Mouse (Mus musculus) hindbrain, embryonic 15.5 days (tissue): ENCODE measurements around the gene Upf2. TPM values are rescaled to one million over a fixed set of nuclear protein-coding genes. Genes with fewer than 3 reads are reported as not detected.

Experiments
- ATAC-seq: fragments of 200-750 bp; cut with Nextera tagmentation; 2 replicates; pipeline ENCODE4 v1.8.0; 2017; ENCODE audit warnings: low read depth, moderate number of reproducible peaks, moderate TSS enrichment; ENCODE audit not compliant: low FRiP score
- H3K27ac ChIP-seq: fragments of 300-500 bp; sonication (generic); replicated peaks from 2 replicates; pipeline ENCODE4 v1.5.1; 2015; ENCODE audit warnings: mild to moderate bottlenecking, inconsistent platforms
- H3K27me3 ChIP-seq: fragments of 300-500 bp; sonication (generic); 2 replicates; pipeline ENCODE4 v1.6.1; 2015; ENCODE audit warnings: control low read depth, inconsistent platforms
- H3K36me3 ChIP-seq: fragments of 300-500 bp; sonication (generic); 2 replicates; pipeline ENCODE4 v1.6.1; 2015; ENCODE audit warnings: control low read depth, inconsistent platforms
- H3K4me1 ChIP-seq: fragments of 300-500 bp; sonication (generic); replicated peaks from 2 replicates; pipeline ENCODE4 v1.6.1; 2015; ENCODE audit warnings: control low read depth, inconsistent platforms
- H3K4me2 ChIP-seq: fragments of 300-500 bp; sonication (generic); 2 replicates; pipeline ENCODE4 v1.6.1; 2015; ENCODE audit warnings: moderate library complexity, mild to moderate bottlenecking, inconsistent platforms
- H3K4me3 ChIP-seq: fragments of 300-500 bp; sonication (generic); 2 replicates; pipeline ENCODE4 v1.5.1; 2015; ENCODE audit warnings: mild to moderate bottlenecking, inconsistent platforms
- H3K9ac ChIP-seq: fragments of 300-500 bp; sonication (generic); 2 replicates; pipeline ENCODE4 v1.6.1; 2015; ENCODE audit warnings: inconsistent platforms
- H3K9me3 ChIP-seq: fragments of 300-500 bp; sonication (generic); 2 replicates; pipeline ENCODE4 v1.6.1; 2016; ENCODE audit warnings: control low read depth, inconsistent platforms
- WGBS: fragments of 180-500 bp; shearing (Covaris S2); methylation state at CpG from one replicate; pipeline ENCODE4 v1.1.7; 2015; 5-methylcytosine and 5-hydroxymethylcytosine counted together
- polyA plus RNA-seq: library from polyadenylated mRNA; unstranded; fragments of >200 nt; fragmentation: Nextera tagmentation; extraction: Ambion mirVana; gene quantifications from 2 replicates; pipeline ENCODE4 v1.2.1, GENCODE M21; 2015

Gene Upf2
- polyA plus RNA-seq, 1 experiment from 2014 or later: 6.9 TPM

GRCm38 (mm10) chr2:6100755-6101154 is 149.5 kb downstream of the Upf2 start:
- peak overlapping the region; percentile 43 for H3K9ac ChIP-seq
- WGBS: 36% methylated on average over 20 of the region's 20 CpGs
- peak overlapping the region; percentile 45 for H3K4me3 ChIP-seq
- no peak overlapping the region for H3K27ac ChIP-seq
- H3K27me3 ChIP-seq: peaks cover 7% of the 10 kb centered on the region; the same call in 1 of the 2 replicates
- peaks cover 13% of the 10 kb centered on the region for H3K4me1 ChIP-seq
- peak; percentile 66 for ATAC-seq
- H3K36me3 ChIP-seq: no peaks in the 10 kb centered on the region
- peak overlapping the region; percentile 96 for H3K4me2 ChIP-seq
- H3K9me3 ChIP-seq: no peaks in the 10 kb centered on the region

GRCm38 (mm10) chr2:6105437-6105836 is 154.2 kb downstream of the Upf2 start:
- Histone ChIP-seq H3K27me3 (no peaks in the 10 kb centered on the region), H3K4me2 (no peak overlapping the region), H3K36me3 (no peaks in the 10 kb centered on the region), H3K4me3 (no peak overlapping the region), H3K9me3 (no peaks in the 10 kb centered on the region), H3K4me1 (peaks cover 4% of the 10 kb centered on the region), H3K27ac (no peak overlapping the region), H3K9ac (no peak overlapping the region)
- no peak for ATAC-seq
- 93% methylated on average over 2 of the region's 2 CpGs for WGBS

Other genes starting within 250 kb of the Upf2 start
- 6.5 and 7.4 TPM in 2 replicates for gene Camk1d, start 237.0 kb upstream of the Upf2 start, polyA plus RNA-seq
- gene Nudt5, start 106.5 kb upstream of the Upf2 start, polyA plus RNA-seq: 23.9 and 31.7 TPM in 2 replicates
- 264 and 275 TPM in 2 replicates for gene Cdc123, start 106.3 kb upstream of the Upf2 start, polyA plus RNA-seq
- 1.2 and 1.3 TPM in 2 replicates for gene Gm13199, start 88.5 kb upstream of the Upf2 start, polyA plus RNA-seq
- gene Sec61a2, start 56.0 kb upstream of the Upf2 start, polyA plus RNA-seq: 106 and 109 TPM in 2 replicates
- 5.5 and 8.4 TPM in 2 replicates for gene Dhtkd1, start 8.7 kb upstream of the Upf2 start, polyA plus RNA-seq
- 7.8 and 10.1 TPM in 2 replicates for gene Proser2, start 178.7 kb downstream of the Upf2 start, polyA plus RNA-seq